Mouse (Mus musculus) embryonic fibroblast, embryonic 13.5 days (primary cell): ENCODE measurements around the gene Aif1.

Experiments
- CTCF ChIP-seq: IDR thresholded peaks from 2 replicates; pipeline ENCODE4 v1.5.1; 2011; ENCODE audit warnings: mild to moderate bottlenecking, control low read depth, low read length, moderate library complexity, borderline replicate concordance; ENCODE audit not compliant: insufficient read depth
- POLR2A ChIP-seq: IDR thresholded peaks from 2 replicates; pipeline ENCODE4 v1.6.1; 2011; ENCODE audit warnings: low read depth, mild to moderate bottlenecking, control low read depth, low read length, moderate library complexity

GRCm38 (mm10) chr17:35164218-35164567 lies 11.7 kb downstream of the Aif1 start:
- TF ChIP-seq CTCF (no peak), POLR2A (no peak)
